Mouse (Mus musculus) kidney, postnatal 0 days (tissue): ENCODE measurements around the gene Cdkn1c. TPM values are rescaled to one million over a fixed set of nuclear protein-coding genes. Genes with fewer than 3 reads are reported as not detected.

Source experiments
- ATAC-seq: fragments of 200-750 bp; cut with Nextera tagmentation; replicated peaks from 2 replicates; pipeline ENCODE4 v1.8.0; 2017; ENCODE audit warnings: low read depth, moderate number of reproducible peaks, moderate TSS enrichment, moderate library complexity; ENCODE audit not compliant: low FRiP score
- DNase-seq: peaks from one replicate; pipeline ENCODE4 v3.0.0-alpha.2; 2016; ENCODE audit warnings: low spot score
- H3K27ac ChIP-seq: fragments of 300-500 bp; sonication (generic); 2 replicates; pipeline ENCODE4 v1.5.1; 2014; ENCODE audit warnings: mild to moderate bottlenecking
- H3K27me3 ChIP-seq: fragments of 300-500 bp; sonication (generic); 2 replicates; pipeline ENCODE4 v1.6.1; 2014; ENCODE audit warnings: low read length, mixed read lengths; ENCODE audit not compliant: insufficient read depth
- H3K36me3 ChIP-seq: fragments of 300-500 bp; sonication (generic); 2 replicates; pipeline ENCODE4 v1.6.1; 2014; ENCODE audit warnings: low read length, mixed read lengths; ENCODE audit not compliant: insufficient read depth
- H3K4me1 ChIP-seq: fragments of 300-500 bp; sonication (generic); replicated peaks from 2 replicates; pipeline ENCODE4 v1.6.1; 2014; ENCODE audit warnings: antibody characterized with exemption, low read length, mixed read lengths; ENCODE audit not compliant: insufficient read depth
- H3K4me2 ChIP-seq: fragments of 300-500 bp; sonication (generic); 2 replicates; pipeline ENCODE4 v1.6.1; 2014; ENCODE audit warnings: mild to moderate bottlenecking, low read length, moderate library complexity, mixed read lengths
- H3K4me3 ChIP-seq: fragments of 300-500 bp; sonication (generic); replicated peaks from 2 replicates; pipeline ENCODE4 v1.5.1; 2014; ENCODE audit warnings: low read depth, low read length
- H3K9ac ChIP-seq: fragments of 300-500 bp; sonication (generic); 2 replicates; pipeline ENCODE4 v1.6.1; 2014; ENCODE audit warnings: low read depth, low read length
- H3K9me3 ChIP-seq: fragments of 300-500 bp; sonication (generic); replicated peaks from 2 replicates; pipeline ENCODE4 v1.6.1; 2016; ENCODE audit warnings: low read length, inconsistent platforms, mixed read lengths
- CTCF ChIP-seq: IDR thresholded peaks from 2 replicates; pipeline ENCODE4 v1.5.1; 2016; ENCODE audit warnings: antibody characterized with exemption, low read depth, mild to moderate bottlenecking, moderate library complexity
- WGBS: fragments of 180-500 bp; shearing (Covaris S2); extraction: QIAGEN DNeasy Blood & Tissue Kit; methylation state at CpG from one replicate; pipeline ENCODE4 v1.1.7; 2014; 5-methylcytosine and 5-hydroxymethylcytosine counted together
- polyA plus RNA-seq: library from polyadenylated mRNA; unstranded; fragments of >200 nt; fragmentation: Nextera tagmentation; extraction: Ambion mirVana; gene quantifications from 2 replicates; pipeline ENCODE4 v1.2.1, GENCODE M21; 2015

The Cdkn1c gene
- polyA plus RNA-seq, 1 experiment from 2014 or later, result 594 TPM

- WGBS, result 78% methylated on average over 6 of the region's 6 CpGs
- DNase-seq, result no peak
- Histone ChIP-seq H3K9me3 (no peaks in the 10 kb centered on the region), H3K4me1 (peaks cover 9% of the 10 kb centered on the region; the same call in 1 of the 2 replicates), H3K4me2 (no peak overlapping the region), H3K27ac (no peak overlapping the region), H3K27me3 (no peaks in the 10 kb centered on the region), H3K36me3 (no peaks in the 10 kb centered on the region), H3K9ac (no peak overlapping the region), H3K4me3 (no peak overlapping the region)
- no peak for TF ChIP-seq CTCF
- ATAC-seq, result no peak
Observed at GRCm38 (mm10) chr7:143412606-143413005, 48.2 kb downstream of the Cdkn1c start.

- Histone ChIP-seq H3K9ac (no peak overlapping the region), H3K27me3 (no peaks in the 10 kb centered on the region), H3K4me3 (no peak overlapping the region), H3K27ac (no peak overlapping the region), H3K4me2 (no peak overlapping the region), H3K36me3 (no peaks in the 10 kb centered on the region), H3K4me1 (peaks cover 9% of the 10 kb centered on the region; the same call in 1 of the 2 replicates), H3K9me3 (no peaks in the 10 kb centered on the region)
- no peak for ATAC-seq
- DNase-seq, result no peak
- TF ChIP-seq CTCF, result no peak
- WGBS, result 48% methylated on average over 13 of the region's 13 CpGs
Observed at GRCm38 (mm10) chr7:143408615-143409021, 52.2 kb downstream of the Cdkn1c start.

Other genes with a start within 250 kb of the Cdkn1c start
- 22.1 and 22.7 TPM in 2 replicates for gene Slc22a18, start 12.7 kb upstream of the Cdkn1c start, polyA plus RNA-seq
- gene Phlda2, start 42.1 kb upstream of the Cdkn1c start, polyA plus RNA-seq, result 23.8 and 23.9 TPM in 2 replicates
- gene Nap1l4, start 88.1 kb upstream of the Cdkn1c start, polyA plus RNA-seq, result 156 and 178 TPM in 2 replicates
- 34.7 and 42.2 TPM in 2 replicates for gene Cars, start 139.0 kb upstream of the Cdkn1c start, polyA plus RNA-seq
- gene Tnfrsf26, start 167.7 kb upstream of the Cdkn1c start, polyA plus RNA-seq, result 1.1 and 1.2 TPM in 2 replicates
- 9.6 and 11.1 TPM in 2 replicates for gene Tnfrsf22, start 188.6 kb upstream of the Cdkn1c start, polyA plus RNA-seq
- gene Tnfrsf23, start 224.8 kb upstream of the Cdkn1c start, polyA plus RNA-seq, result 1.9 and 2.2 TPM in 2 replicates